Mouse (Mus musculus): ENCODE results near the gene Col9a2. TPM values are rescaled to one million over a fixed set of nuclear protein-coding genes. Genes with fewer than 3 reads are reported as not detected.

Col9a2 gene
- polyA plus RNA-seq, 1 experiment from 2014 or later = 3.9 TPM

- Histone ChIP-seq H3K9ac (ENCODE audit: low read depth, low read length) (no peak overlapping the region), H3K27me3 (replicated peaks; ENCODE audit: control insufficient read depth, insufficient read depth, low read length) (peaks cover 21% of the 10 kb centered on the region; the same call in 1 of the 2 replicates), H3K4me2 (replicated peaks; ENCODE audit: low read depth) (peak overlapping the region; percentile 47), H3K9me3 (ENCODE audit: control insufficient read depth) (no peaks in the 10 kb centered on the region), H3K27ac (ENCODE audit: low read depth, low read length) (no peak overlapping the region), H3K4me1 (replicated peaks; ENCODE audit: control insufficient read depth, insufficient read depth, low read length) (no peaks in the 10 kb centered on the region), H3K36me3 (ENCODE audit: control insufficient read depth, insufficient read depth) (no peaks in the 10 kb centered on the region), H3K4me3 (ENCODE audit: low read depth, low read length) (no peak overlapping the region)
- WGBS = 17% methylated on average over 18 of the region's 18 CpGs
- peak; percentile 48 for ATAC-seq
- TF ChIP-seq CTCF (IDR thresholded peaks at IDR 0.05; ENCODE audit: low read depth) = peak; percentile 81
These were observed 1.9 kb downstream of the Col9a2 start for GRCm38 (mm10) chr4:121040897-121041671.

GRCm38 (mm10) chr4:121042472-121042871 lies 3.3 kb downstream of the Col9a2 start:
- Histone ChIP-seq H3K36me3 (ENCODE audit: control insufficient read depth, insufficient read depth) (no peaks in the 10 kb centered on the region), H3K9me3 (ENCODE audit: control insufficient read depth) (no peaks in the 10 kb centered on the region), H3K4me3 (ENCODE audit: low read depth, low read length) (no peak overlapping the region), H3K4me2 (replicated peaks; ENCODE audit: low read depth) (no peak overlapping the region), H3K9ac (ENCODE audit: low read depth, low read length) (no peak overlapping the region), H3K27me3 (replicated peaks; ENCODE audit: control insufficient read depth, insufficient read depth, low read length) (peaks cover 21% of the 10 kb centered on the region; the same call in 1 of the 2 replicates), H3K27ac (ENCODE audit: low read depth, low read length) (no peak overlapping the region), H3K4me1 (replicated peaks; ENCODE audit: control insufficient read depth, insufficient read depth, low read length) (no peaks in the 10 kb centered on the region)
- TF ChIP-seq CTCF (IDR thresholded peaks at IDR 0.05; ENCODE audit: low read depth) = no peak
- WGBS = 83% methylated on average over 5 of the region's 5 CpGs
- no peak for ATAC-seq

DNA sequence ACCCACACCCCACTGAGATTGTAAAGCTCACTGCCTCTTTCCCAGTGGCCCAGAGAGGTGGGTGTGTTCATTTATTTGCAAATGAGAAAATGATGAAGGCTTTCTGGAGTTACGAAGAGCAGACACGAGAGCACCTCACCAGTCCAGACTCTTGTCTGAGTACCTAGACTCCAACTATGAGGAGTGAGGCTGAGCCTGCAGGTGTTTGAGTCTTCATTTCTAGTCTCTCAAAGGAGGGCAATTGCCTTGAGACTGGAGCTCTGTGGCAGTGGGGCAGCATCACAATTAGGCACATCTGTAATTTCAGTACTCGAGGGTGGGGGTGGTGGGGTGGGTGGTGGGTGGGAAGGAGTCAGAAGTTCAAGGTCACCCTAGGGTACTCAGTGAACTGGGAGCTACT lies 3.8 kb downstream of the Col9a2 start:
- Histone ChIP-seq H3K36me3 (ENCODE audit: control insufficient read depth, insufficient read depth) (no peaks in the 10 kb centered on the region), H3K9ac (ENCODE audit: low read depth, low read length) (no peak overlapping the region), H3K4me1 (replicated peaks; ENCODE audit: control insufficient read depth, insufficient read depth, low read length) (no peaks in the 10 kb centered on the region), H3K4me3 (ENCODE audit: low read depth, low read length) (no peak overlapping the region), H3K27ac (ENCODE audit: low read depth, low read length) (no peak overlapping the region), H3K9me3 (ENCODE audit: control insufficient read depth) (no peaks in the 10 kb centered on the region), H3K27me3 (replicated peaks; ENCODE audit: control insufficient read depth, insufficient read depth, low read length) (peaks cover 21% of the 10 kb centered on the region; the same call in 1 of the 2 replicates), H3K4me2 (replicated peaks; ENCODE audit: low read depth) (no peak overlapping the region)
- TF ChIP-seq CTCF (IDR thresholded peaks at IDR 0.05; ENCODE audit: low read depth) = no peak
- ATAC-seq = no peak
- 71% methylated on average over 3 of the region's 3 CpGs for WGBS

- Histone ChIP-seq H3K4me2 (replicated peaks; ENCODE audit: low read depth) (no peak overlapping the region), H3K27me3 (replicated peaks; ENCODE audit: control insufficient read depth, insufficient read depth, low read length) (no peaks in the 10 kb centered on the region), H3K9me3 (ENCODE audit: control insufficient read depth) (no peaks in the 10 kb centered on the region), H3K4me1 (replicated peaks; ENCODE audit: control insufficient read depth, insufficient read depth, low read length) (no peaks in the 10 kb centered on the region), H3K4me3 (ENCODE audit: low read depth, low read length) (no peak overlapping the region), H3K27ac (ENCODE audit: low read depth, low read length) (no peak overlapping the region), H3K9ac (ENCODE audit: low read depth, low read length) (no peak overlapping the region), H3K36me3 (ENCODE audit: control insufficient read depth, insufficient read depth) (no peaks in the 10 kb centered on the region)
- ATAC-seq = no peak
- WGBS = 50% methylated on average over 4 of the region's 4 CpGs
- no peak for TF ChIP-seq CTCF (IDR thresholded peaks at IDR 0.05; ENCODE audit: low read depth)
These were observed 12.7 kb downstream of the Col9a2 start for GRCm38 (mm10) chr4:121051863-121052262.

DNA sequence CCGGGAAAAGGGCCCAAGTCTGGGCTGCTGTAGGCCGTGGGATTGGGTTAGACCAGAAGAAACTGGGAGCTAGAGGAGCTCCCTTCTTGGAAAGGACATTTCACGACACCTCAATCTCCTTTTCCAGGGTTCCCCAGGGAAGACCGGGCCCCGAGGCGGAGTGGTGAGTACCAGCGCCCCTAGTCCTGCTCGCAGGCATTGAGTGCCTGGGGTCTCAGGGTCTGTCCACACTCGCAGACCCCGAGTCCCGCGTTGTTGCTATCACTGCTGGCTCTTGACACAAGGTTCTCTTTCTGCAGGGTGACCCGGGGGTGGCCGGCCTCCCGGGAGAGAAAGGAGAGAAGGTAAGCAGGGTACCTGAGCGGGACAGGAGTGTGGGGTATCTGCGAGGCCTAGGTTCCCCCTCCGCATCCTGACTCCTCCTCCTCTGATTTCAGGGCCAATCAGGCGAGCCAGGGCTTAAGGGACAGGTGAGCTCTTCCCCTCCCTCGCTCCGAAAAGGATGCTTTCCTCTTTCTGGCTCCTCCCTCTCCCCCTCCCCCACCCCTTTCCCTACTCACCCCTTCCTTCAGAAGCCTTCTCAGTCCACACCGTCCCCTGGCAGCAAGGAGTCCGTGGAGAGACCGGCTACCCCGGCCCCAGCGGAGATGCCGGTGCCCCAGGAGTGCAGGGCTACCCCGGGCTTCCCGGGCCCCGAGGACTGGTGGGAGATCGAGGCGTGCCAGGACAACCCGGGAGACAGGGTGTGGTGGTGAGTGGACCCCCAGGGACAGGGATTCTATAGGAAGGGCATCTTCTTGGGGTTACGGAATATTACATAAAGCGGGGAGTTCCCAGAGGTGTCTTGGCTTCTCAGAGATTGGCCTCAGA lies 13.5 kb downstream of the Col9a2 start:
- WGBS = 20% methylated on average over 35 of the region's 35 CpGs
- Histone ChIP-seq H3K9ac (ENCODE audit: low read depth, low read length) (no peak overlapping the region), H3K4me3 (ENCODE audit: low read depth, low read length) (no peak overlapping the region), H3K36me3 (ENCODE audit: control insufficient read depth, insufficient read depth) (no peaks in the 10 kb centered on the region), H3K4me2 (replicated peaks; ENCODE audit: low read depth) (no peak overlapping the region), H3K27me3 (replicated peaks; ENCODE audit: control insufficient read depth, insufficient read depth, low read length) (no peaks in the 10 kb centered on the region), H3K4me1 (replicated peaks; ENCODE audit: control insufficient read depth, insufficient read depth, low read length) (no peaks in the 10 kb centered on the region), H3K9me3 (ENCODE audit: control insufficient read depth) (no peaks in the 10 kb centered on the region), H3K27ac (ENCODE audit: low read depth, low read length) (no peak overlapping the region)
- TF ChIP-seq CTCF (IDR thresholded peaks at IDR 0.05; ENCODE audit: low read depth) = no peak
- ATAC-seq = no peak

DNA sequence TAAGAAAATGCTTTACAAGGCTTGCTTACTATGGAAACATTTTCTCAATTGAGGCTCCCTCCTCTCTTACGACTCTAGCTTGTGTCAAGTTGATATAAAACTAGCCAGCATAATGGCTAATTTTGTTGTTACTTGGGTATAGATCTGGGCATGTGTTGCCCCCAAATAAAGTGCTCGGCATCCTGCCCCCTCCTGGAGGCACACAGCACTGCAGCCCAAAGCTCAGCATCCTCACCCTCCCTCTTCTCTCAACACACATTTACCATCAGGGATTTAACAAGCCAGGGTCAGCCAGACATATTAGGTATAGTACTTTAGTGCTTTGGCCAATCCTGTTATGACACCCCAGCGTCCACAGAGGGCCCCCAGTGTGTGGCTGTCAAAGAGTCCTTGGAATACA lies 17.2 kb downstream of the Col9a2 start:
- TF ChIP-seq CTCF (IDR thresholded peaks at IDR 0.05; ENCODE audit: low read depth) = peak; percentile 67
- Histone ChIP-seq H3K4me2 (replicated peaks; ENCODE audit: low read depth) (no peak overlapping the region), H3K4me1 (replicated peaks; ENCODE audit: control insufficient read depth, insufficient read depth, low read length) (no peaks in the 10 kb centered on the region), H3K27me3 (replicated peaks; ENCODE audit: control insufficient read depth, insufficient read depth, low read length) (no peaks in the 10 kb centered on the region), H3K9me3 (ENCODE audit: control insufficient read depth) (no peaks in the 10 kb centered on the region), H3K36me3 (ENCODE audit: control insufficient read depth, insufficient read depth) (peaks cover 13% of the 10 kb centered on the region; the same call in 1 of the 2 replicates), H3K27ac (ENCODE audit: low read depth, low read length) (no peak overlapping the region), H3K9ac (ENCODE audit: low read depth, low read length) (no peak overlapping the region), H3K4me3 (ENCODE audit: low read depth, low read length) (no peak overlapping the region)
- no peak for ATAC-seq
- whole genome bisulfite sequencing = 45% methylated on average over 3 of the region's 3 CpGs
